Mouse (Mus musculus) heart, embryonic 13.5 days (tissue): ENCODE results near the gene Gabarap. TPM values are rescaled to one million over a fixed set of nuclear protein-coding genes. Genes with fewer than 3 reads are reported as not detected.
A peak's percentile ranks its signal among the peaks of the same experiment; 100 is the strongest.

Experiments used
- ATAC-seq: fragments of 200-750 bp; cut with Nextera tagmentation; 2 replicates; pipeline ENCODE4 v1.8.0; 2017; ENCODE audit warnings: moderate TSS enrichment; ENCODE audit not compliant: insufficient number of reproducible peaks, low FRiP score, low TSS enrichment; ENCODE audit errors: extremely low read depth
- H3K27ac ChIP-seq: fragments of 300-500 bp; sonication (generic); replicated peaks from 2 replicates; pipeline ENCODE4 v1.5.1; 2015; ENCODE audit warnings: moderate library complexity, mild to moderate bottlenecking, inconsistent platforms
- H3K27me3 ChIP-seq: fragments of 300-500 bp; sonication (generic); replicated peaks from 2 replicates; pipeline ENCODE4 v1.6.1; 2015; ENCODE audit warnings: mild to moderate bottlenecking, inconsistent platforms
- H3K36me3 ChIP-seq: fragments of 300-500 bp; sonication (generic); 2 replicates; pipeline ENCODE4 v1.6.1; 2015; ENCODE audit warnings: mild to moderate bottlenecking, inconsistent platforms
- H3K4me1 ChIP-seq: fragments of 300-500 bp; sonication (generic); 2 replicates; pipeline ENCODE4 v1.6.1; 2015; ENCODE audit warnings: inconsistent platforms
- H3K4me2 ChIP-seq: fragments of 300-500 bp; sonication (generic); 2 replicates; pipeline ENCODE4 v1.6.1; 2015; ENCODE audit warnings: inconsistent platforms, mild to moderate bottlenecking, moderate library complexity
- H3K4me3 ChIP-seq: fragments of 300-500 bp; sonication (generic); 2 replicates; pipeline ENCODE4 v1.5.1; 2015; ENCODE audit warnings: moderate library complexity, mild to moderate bottlenecking, inconsistent platforms
- H3K9ac ChIP-seq: fragments of 300-500 bp; sonication (generic); 2 replicates; pipeline ENCODE4 v1.6.1; 2015; ENCODE audit warnings: inconsistent platforms, mild to moderate bottlenecking, moderate library complexity
- H3K9me3 ChIP-seq: fragments of 300-500 bp; sonication (generic); 2 replicates; pipeline ENCODE4 v1.6.1; 2016; ENCODE audit warnings: inconsistent platforms
- WGBS: fragments of 180-500 bp; shearing (Covaris S2); methylation state at CpG from one replicate; pipeline ENCODE4 v1.1.7; 2015; ENCODE audit warnings: mixed read lengths; 5-methylcytosine and 5-hydroxymethylcytosine counted together
- microRNA counts: library from miRNA; unstranded; fragments of <30 nt; microRNA quantifications from one replicate; lab custom pipeline; 2016
- microRNA-seq: library from miRNA; unstranded; fragments of <30 nt; microRNA quantifications from one replicate; pipeline ENCODE4, GENCODE M21; 2016
- polyA plus RNA-seq: library from polyadenylated mRNA; unstranded; fragments of >200 nt; fragmentation: Nextera tagmentation; extraction: Ambion mirVana; gene quantifications from 2 replicates; pipeline ENCODE4 v1.2.1, GENCODE M21; 2015

Gabarap gene
- polyA plus RNA-seq, 1 experiment from 2014 or later: 456 TPM

- no peak for ATAC-seq
- Histone ChIP-seq H3K9me3 (no peaks in the 10 kb centered on the region), H3K4me3 (no peak overlapping the region), H3K27me3 (no peaks in the 10 kb centered on the region), H3K4me1 (no peaks in the 10 kb centered on the region), H3K27ac (no peak overlapping the region), H3K4me2 (no peak overlapping the region), H3K9ac (no peak overlapping the region), H3K36me3 (peaks cover 68% of the 10 kb centered on the region)
- 87% methylated on average over 23 of the region's 23 CpGs for WGBS
These were observed 51.6 kb downstream of the Gabarap start for GRCm38 (mm10) chr11:70042309-70043085.

DNA sequence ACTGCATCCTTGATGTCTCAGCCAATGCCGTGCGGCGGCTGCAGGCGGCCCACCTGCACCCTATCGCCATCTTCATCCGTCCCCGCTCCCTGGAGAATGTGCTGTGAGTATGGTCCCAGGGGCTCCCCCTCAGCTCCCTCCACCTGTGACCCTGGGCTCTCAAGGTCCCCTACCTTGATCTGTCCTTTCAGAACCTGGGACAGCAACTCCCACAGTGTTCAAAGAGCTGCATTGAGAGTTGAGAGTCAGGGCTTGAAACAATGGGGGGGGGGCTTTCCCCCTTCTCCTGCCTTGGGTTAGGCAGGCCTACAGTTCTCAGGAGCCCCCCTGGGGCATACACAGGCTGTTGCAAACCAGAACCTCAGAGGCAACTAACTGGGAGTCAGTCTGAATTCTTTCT, 52.7 kb downstream of the Gabarap start:
- Histone ChIP-seq H3K4me1 (no peaks in the 10 kb centered on the region), H3K27ac (no peak overlapping the region), H3K36me3 (peaks cover 61% of the 10 kb centered on the region), H3K9ac (no peak overlapping the region), H3K9me3 (no peaks in the 10 kb centered on the region), H3K27me3 (no peaks in the 10 kb centered on the region), H3K4me3 (no peak overlapping the region), H3K4me2 (no peak overlapping the region)
- 79% methylated on average over 7 of the region's 7 CpGs for WGBS
- ATAC-seq: no peak

MicroRNAs within 50 kb of the gene (microRNA counts, 519-probe panel; counts per million panel counts)
- microRNA mmu-miR-324-3p (lab: Ali Mortazavi, UCI) (209 counts per million, percentile 61 among the panel's probes with 10 or more counts), microRNA mmu-miR-324-5p (lab: Ali Mortazavi, UCI) (4,226 counts per million, percentile 77 among the panel's probes with 10 or more counts)

Small RNA genes within 50 kb of the gene (microRNA-seq; reads per million reads assigned to microRNA genes)
- gene Gm44349 (not detected), gene Mir324 (2,690 reads per million, percentile 87 among the genes with 10 or more reads in this experiment)

Other genes with a start within 250 kb of the Gabarap start
- gene Polr2a, start 232.5 kb upstream of the Gabarap start, polyA plus RNA-seq: 16.1 and 19.1 TPM in 2 replicates
- gene Slc35g3, start 229.2 kb upstream of the Gabarap start, polyA plus RNA-seq: 0.19 and 0.51 TPM in 2 replicates
- 2.7 and 3.1 TPM in 2 replicates for gene Zbtb4, start 225.2 kb upstream of the Gabarap start, polyA plus RNA-seq
- gene Chrnb1, start 195.2 kb upstream of the Gabarap start, polyA plus RNA-seq: 6.8 and 7.9 TPM in 2 replicates
- 2.0 and 2.3 TPM in 2 replicates for gene Fgf11, start 189.3 kb upstream of the Gabarap start, polyA plus RNA-seq
- gene Tmem102, start 185.5 kb upstream of the Gabarap start, polyA plus RNA-seq: 1.8 and 1.9 TPM in 2 replicates
- not detected in 2 replicates for gene Gm39566, start 175.8 kb upstream of the Gabarap start, polyA plus RNA-seq
- not detected in 2 replicates for gene Spem2, start 172.7 kb upstream of the Gabarap start, polyA plus RNA-seq
- gene Spem1, start 169.0 kb upstream of the Gabarap start, polyA plus RNA-seq: not detected in 2 replicates
- 2.0 and 2.4 TPM in 2 replicates for gene Nlgn2, start 153.4 kb upstream of the Gabarap start, polyA plus RNA-seq
- gene Tmem256, start 152.6 kb upstream of the Gabarap start, polyA plus RNA-seq: 330 and 361 TPM in 2 replicates
- gene Plscr3, start 144.8 kb upstream of the Gabarap start, polyA plus RNA-seq: 75.4 and 76.2 TPM in 2 replicates
- gene Tnk1, start 132.4 kb upstream of the Gabarap start, polyA plus RNA-seq: 0.38 and 0.56 TPM in 2 replicates
- gene Tmem95, start 113.1 kb upstream of the Gabarap start, polyA plus RNA-seq: not detected in 2 replicates
- gene Kctd11, start 109.7 kb upstream of the Gabarap start, polyA plus RNA-seq: 3.9 TPM in 2 replicates
- 7.0 and 8.2 TPM in 2 replicates for gene Acap1, start 95.6 kb upstream of the Gabarap start, polyA plus RNA-seq
- gene 2810408A11Rik, start 90.2 kb upstream of the Gabarap start, polyA plus RNA-seq: 4.0 and 4.1 TPM in 2 replicates
- 7.8 and 8.1 TPM in 2 replicates for gene Neurl4, start 90.1 kb upstream of the Gabarap start, polyA plus RNA-seq
- gene Gps2, start 77.3 kb upstream of the Gabarap start, polyA plus RNA-seq: 45.0 and 52.2 TPM in 2 replicates
- gene Eif5a, start 69.2 kb upstream of the Gabarap start, polyA plus RNA-seq: 1,157 and 1,215 TPM in 2 replicates
- 3.1 TPM in 2 replicates for gene Ybx2, start 55.3 kb upstream of the Gabarap start, polyA plus RNA-seq
- gene Slc2a4, start 43.0 kb upstream of the Gabarap start, polyA plus RNA-seq: 25.8 and 30.3 TPM in 2 replicates
- 6.3 and 7.4 TPM in 2 replicates for gene Cldn7, start 26.4 kb upstream of the Gabarap start, polyA plus RNA-seq
- 21.0 and 21.1 TPM in 2 replicates for gene Ctdnep1, start 10.0 kb upstream of the Gabarap start, polyA plus RNA-seq
- 111 and 119 TPM in 2 replicates for gene Elp5, start 8.6 kb upstream of the Gabarap start, polyA plus RNA-seq
- 43.8 and 47.9 TPM in 2 replicates for gene Phf23, start 4.6 kb downstream of the Gabarap start, polyA plus RNA-seq
- 20.7 and 22.0 TPM in 2 replicates for gene Dvl2, start 9.5 kb downstream of the Gabarap start, polyA plus RNA-seq
- 131 and 140 TPM in 2 replicates for gene Acadvl, start 24.3 kb downstream of the Gabarap start, polyA plus RNA-seq
- gene Dlg4, start 25.8 kb downstream of the Gabarap start, polyA plus RNA-seq: 4.7 and 5.1 TPM in 2 replicates
- gene Asgr1, start 62.9 kb downstream of the Gabarap start, polyA plus RNA-seq: 0.24 TPM in 1 of 2 replicates, not detected in the other
- 0.18 TPM in 1 of 2 replicates, not detected in the other for gene Asgr2, start 101.5 kb downstream of the Gabarap start, polyA plus RNA-seq
- 0.53 and 0.67 TPM in 2 replicates for gene Mgl2, start 139.2 kb downstream of the Gabarap start, polyA plus RNA-seq
- 0.31 and 0.43 TPM in 2 replicates for gene Clec10a, start 165.1 kb downstream of the Gabarap start, polyA plus RNA-seq
- gene Slc16a11, start 221.6 kb downstream of the Gabarap start, polyA plus RNA-seq: 0.28 and 0.60 TPM in 2 replicates
- 5.0 and 7.1 TPM in 2 replicates for gene Slc16a13, start 229.9 kb downstream of the Gabarap start, polyA plus RNA-seq
- gene Bcl6b, start 238.7 kb downstream of the Gabarap start, polyA plus RNA-seq: 17.8 and 18.3 TPM in 2 replicates
- gene 0610010K14Rik, start 246.8 kb downstream of the Gabarap start, polyA plus RNA-seq: 125 and 137 TPM in 2 replicates
- gene Gm21988, start 248.7 kb downstream of the Gabarap start, polyA plus RNA-seq: 9.0 and 9.5 TPM in 2 replicates
- gene Rnasek, start 248.7 kb downstream of the Gabarap start, polyA plus RNA-seq: 214 and 235 TPM in 2 replicates